Mouse (Mus musculus) heart, postnatal 4 days (tissue): ENCODE data around the gene Zbed3. TPM values are rescaled to one million over a fixed set of nuclear protein-coding genes. Genes with fewer than 3 reads are reported as not detected.
"Not testable (repeated sequence)": the region's sequence is repeated elsewhere in the genome, so short reads cannot be mapped to it uniquely, and the experiment has no call there.

Source experiments
- DNase-seq: peaks from one replicate; pipeline ENCODE4 v3.0.0; 2021
- total RNA-seq, 2 experiments: library from RNA; stranded (reverse); gene quantifications; 2 replicates each; pipeline ENCODE4 v1.2.3; 2021

The Zbed3 gene
- total RNA-seq, 2 experiments from 2014 or later = 47.5 to 49.6 TPM

- no peak for DNase-seq
These were observed 8.9 kb downstream of the Zbed3 start for GRCm38 (mm10) chr13:95332086-95332899.

- no peak for DNase-seq
These were observed 12.8 kb downstream of the Zbed3 start for GRCm38 (mm10) chr13:95336122-95336677.

DNA sequence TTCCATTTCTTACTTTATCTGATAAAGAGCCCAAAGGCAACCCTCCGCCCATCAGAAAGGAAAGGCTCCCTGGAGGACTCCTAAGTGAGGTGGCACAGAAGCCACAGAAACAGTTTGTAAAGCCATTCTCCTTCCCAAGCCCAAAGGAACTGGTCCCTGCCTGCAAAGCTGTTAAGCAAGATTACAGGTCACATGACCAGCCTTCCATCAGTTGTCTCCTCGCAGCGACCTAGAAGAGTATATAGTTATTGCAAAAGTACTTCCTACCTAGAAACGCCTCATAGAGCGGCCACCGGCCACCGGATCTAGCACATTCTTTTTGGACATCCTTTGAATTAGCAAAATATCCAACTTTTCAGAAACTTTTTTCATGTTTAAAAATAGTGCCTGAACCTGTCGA is 20.1 kb downstream of the Zbed3 start:
- DNase-seq = no peak

DNA sequence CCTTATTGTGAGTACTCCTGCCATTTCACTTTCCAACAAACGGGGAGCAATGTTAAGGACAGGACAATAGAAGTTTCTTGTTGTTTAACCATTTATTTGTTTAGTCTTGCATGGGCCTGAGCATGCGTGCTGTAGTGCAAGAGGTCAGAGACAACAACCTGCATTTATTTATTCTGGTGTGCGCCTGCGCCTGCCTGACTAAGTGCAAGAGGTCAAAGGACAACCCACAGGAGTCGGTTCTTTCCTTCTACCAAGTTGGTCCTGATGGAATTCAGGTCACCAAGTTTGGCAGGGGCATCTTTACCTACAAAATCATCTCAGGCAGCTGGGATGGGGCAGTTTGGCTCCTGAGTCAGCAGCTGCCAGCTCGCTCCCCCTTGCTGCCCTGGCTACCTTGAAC is 22.5 kb downstream of the Zbed3 start:
- no peak for DNase-seq

- peak; percentile 80 for DNase-seq
These were observed 23.7 kb downstream of the Zbed3 start for GRCm38 (mm10) chr13:95347018-95347696.

DNA sequence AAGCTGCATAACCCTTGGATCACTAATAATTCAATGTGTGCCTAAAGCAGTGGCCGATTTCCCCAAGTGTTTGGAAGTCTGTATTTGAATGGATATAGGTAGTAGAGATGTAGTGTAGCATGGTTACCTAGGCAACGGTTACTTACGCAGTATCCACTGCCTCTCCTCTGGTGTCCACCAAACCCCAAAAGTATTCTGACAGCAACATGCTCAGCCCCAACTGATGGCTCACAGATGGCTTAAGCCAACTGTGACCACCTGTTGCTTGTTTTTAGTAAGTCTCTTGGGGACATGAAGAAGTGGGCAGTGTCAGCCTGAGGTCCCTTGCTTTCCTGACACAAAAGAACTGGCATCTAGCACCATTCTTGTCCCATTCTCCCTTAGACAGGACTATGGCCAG is 25.1 kb downstream of the Zbed3 start:
- no peak for DNase-seq

DNA sequence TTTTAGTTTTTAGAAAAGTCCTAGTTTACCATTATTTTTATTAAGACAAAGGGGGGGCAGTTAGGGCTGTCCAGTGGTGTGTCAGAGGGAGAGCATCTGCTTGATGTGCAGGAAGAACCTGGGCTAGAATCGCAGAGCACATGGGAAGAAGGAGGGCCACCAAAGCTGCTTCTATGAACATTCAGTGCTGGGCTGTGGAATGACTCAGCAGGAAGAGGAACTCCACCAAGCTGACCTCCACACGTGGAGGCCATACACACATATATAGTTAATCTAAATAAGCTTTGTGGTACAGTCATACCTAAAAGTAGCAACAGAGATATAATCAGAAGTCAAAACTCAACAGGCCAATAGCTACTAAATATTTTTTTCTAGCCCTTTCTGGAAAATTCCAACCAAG is 34.8 kb downstream of the Zbed3 start:
- DNase-seq = no peak

- DNase-seq = no peak
These were observed 40.0 kb downstream of the Zbed3 start for GRCm38 (mm10) chr13:95363440-95363839.

- DNase-seq = no peak
These were observed 42.9 kb downstream of the Zbed3 start for GRCm38 (mm10) chr13:95366356-95366755.

DNA sequence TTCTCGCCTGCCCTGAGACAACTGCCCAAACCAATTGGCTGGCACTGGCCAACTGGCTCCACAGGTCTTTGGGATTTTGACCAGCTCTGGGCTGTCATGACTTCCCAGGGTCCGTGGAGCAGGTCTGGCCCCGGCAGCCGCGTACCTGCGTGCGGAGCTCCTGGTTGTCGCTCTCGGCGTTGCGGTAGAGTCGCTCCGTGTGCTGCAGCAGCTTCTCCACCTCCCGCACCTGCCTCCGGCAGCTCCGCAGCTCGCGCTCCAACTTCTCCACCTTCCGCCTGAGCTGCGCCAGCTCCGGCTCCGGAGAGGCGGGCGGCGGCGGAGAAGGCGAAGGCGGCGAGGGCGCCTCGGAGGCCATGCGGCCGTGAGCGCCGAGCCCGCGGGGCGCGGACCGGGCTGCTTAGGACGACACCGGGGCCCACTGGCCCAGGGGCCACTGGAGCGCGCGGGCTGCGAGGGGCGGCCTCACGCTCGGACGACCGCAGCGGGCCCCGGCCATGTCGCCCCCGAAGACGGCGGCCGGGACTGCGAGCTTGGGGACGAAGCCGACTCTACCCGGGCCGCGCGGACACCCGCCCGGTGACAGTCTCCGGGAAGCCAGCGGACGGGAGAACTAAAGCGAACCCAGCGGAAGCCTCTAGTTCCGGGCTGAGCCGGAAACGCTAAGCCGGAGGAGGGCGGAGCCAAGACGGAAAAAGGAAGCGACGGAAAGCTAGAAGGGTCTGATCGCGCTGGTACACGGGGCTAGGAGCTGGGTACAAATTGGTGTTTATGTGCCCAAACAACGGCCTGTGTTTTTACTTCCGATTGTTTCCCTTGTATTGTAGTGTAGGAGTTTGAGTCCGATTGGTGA is 51.5 kb downstream of the Zbed3 start, which contains the start of gene Aggf1:
Gene Aggf1 (minus strand): TSS at position 652 of the 853 bp plus-strand sequence.
- peak; percentile 92 for DNase-seq

DNA sequence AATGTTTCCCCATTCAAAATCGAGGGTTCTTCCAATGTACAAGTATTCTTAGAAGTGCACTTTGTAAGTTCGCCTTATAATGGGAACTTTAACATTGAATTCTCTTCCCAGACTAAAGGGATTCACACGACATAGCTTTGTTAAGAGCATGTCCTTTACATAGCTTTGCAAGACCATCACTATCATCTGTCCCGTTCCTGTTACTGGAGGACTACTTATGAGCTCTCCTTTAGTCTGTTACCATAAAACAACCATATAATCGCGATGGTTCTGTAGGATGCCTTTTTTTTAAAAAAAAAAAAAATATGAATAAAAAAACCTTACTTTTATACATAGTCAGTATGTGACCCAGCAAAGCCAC is 52.1 kb downstream of the Zbed3 start:
- DNase-seq = no peak

DNA sequence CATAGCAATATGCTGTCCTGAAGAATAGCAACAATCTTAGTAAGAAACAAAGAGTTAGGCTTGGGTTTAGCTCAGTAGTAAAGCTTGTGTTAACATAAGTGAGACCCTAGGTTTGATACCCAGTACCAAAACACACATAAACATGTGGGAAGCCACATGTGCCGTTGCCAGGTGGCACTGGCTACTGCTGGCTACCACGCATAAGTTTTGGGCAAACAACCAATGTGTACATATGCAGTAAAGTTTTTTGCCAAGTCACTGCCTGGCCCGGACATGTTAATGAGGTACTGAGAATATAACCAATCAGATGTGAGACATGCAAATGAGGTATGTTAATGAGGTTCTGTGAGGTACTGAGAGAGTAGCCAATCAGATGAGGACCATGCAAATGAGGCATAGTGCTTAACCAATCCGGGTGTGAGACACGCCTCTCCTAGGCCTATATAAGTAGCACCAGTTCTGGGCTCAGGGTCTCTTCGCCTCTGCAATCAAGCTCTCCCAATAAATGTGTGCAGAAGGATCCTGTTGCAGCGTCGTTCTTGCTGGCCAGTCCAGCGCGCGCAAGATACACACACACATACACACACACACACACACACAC is 53.4 kb downstream of the Zbed3 start:
- not testable (repeated sequence) for DNase-seq

DNA sequence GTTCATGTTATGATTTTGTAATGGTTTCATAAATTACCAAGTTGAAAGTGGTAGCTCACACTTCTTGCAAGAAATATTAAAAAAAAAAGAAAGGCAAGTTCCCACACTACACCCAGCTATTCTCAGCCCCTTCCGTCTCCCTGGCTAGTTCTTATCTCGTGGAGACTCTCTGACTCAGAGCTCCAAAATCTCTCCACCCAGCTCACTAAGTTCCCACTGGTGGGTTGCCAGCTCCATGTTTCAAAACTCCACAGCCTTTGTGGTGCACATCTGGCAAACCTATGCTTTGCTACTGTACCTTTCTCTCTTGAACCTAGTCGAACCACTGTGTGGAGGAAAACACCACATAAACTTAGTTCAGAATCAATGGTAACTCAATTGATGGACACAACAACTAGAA is 55.3 kb downstream of the Zbed3 start:
- peak; percentile 27 for DNase-seq

DNA sequence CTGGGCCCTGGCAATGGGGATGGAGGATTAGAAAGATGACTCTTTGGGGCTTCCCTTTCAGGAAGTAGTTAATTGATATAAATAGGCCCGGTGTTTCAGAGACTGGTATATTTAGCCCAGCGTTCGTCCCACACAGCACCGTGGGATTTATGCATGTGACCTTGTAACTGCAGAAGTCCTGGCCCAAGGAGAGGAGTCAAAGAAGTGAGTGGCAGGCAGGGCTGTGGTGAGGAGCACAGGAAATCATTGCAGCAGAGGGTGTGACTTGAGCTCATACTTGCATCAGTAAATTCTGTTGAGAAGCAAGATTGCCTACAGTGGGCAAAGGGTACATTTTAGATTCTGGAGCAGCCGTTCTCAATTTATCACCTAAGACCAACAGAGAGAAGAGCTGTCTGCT is 59.0 kb downstream of the Zbed3 start:
- DNase-seq = no peak

Other genes with a start within 250 kb of the Zbed3 start
- 1 to 10 TPM; 3.1 to 4.3 TPM for gene Pde8b, start 73.3 kb upstream of the Zbed3 start, total RNA-seq
- 10 to 100 TPM; 27.9 to 28.3 TPM for gene Aggf1, start 51.7 kb downstream of the Zbed3 start, total RNA-seq
- gene Crhbp, start 121.3 kb downstream of the Zbed3 start, total RNA-seq = not detected
- gene S100z, start 155.1 kb downstream of the Zbed3 start, total RNA-seq = not detected
- gene F2rl1, start 201.6 kb downstream of the Zbed3 start, total RNA-seq = 1 to 10 TPM; 2.5 to 2.7 TPM